Mouse (Mus musculus): ENCODE data around the gene Fmo3. TPM values are rescaled to one million over a fixed set of nuclear protein-coding genes. Genes with fewer than 3 reads are reported as not detected.

Fmo3 gene
- total and polyA plus RNA-seq, 2 experiments, result 53.9 to 412 TPM

GRCm38 (mm10) chr1:162947934-162948333, 36.4 kb downstream of the Fmo3 start:
- Histone ChIP-seq H3K27me3 (ENCODE audit: control insufficient read depth, insufficient read depth, low read length) (no peaks in the 10 kb centered on the region), H3K9ac (ENCODE audit: low read depth, low read length) (no peak overlapping the region), H3K27ac (replicated peaks; ENCODE audit: insufficient read depth, low read depth, low read length) (no peak overlapping the region), H3K79me2 (ENCODE audit: control insufficient read depth, insufficient read depth, low read length) (no peaks in the 10 kb centered on the region), H3K36me3 (ENCODE audit: control insufficient read depth, insufficient read depth, low read length) (no peaks in the 10 kb centered on the region), H3K4me1 (ENCODE audit: control insufficient read depth, insufficient read depth, low read length) (no peaks in the 10 kb centered on the region), H3K4me3 (ENCODE audit: insufficient read depth, low read depth, low read length) (no peak overlapping the region)
- no peak for TF ChIP-seq CTCF (IDR thresholded peaks at IDR 0.05; ENCODE audit: low read depth, low read length)
- no peak for TF ChIP-seq POLR2A (IDR thresholded peaks at IDR 0.05; ENCODE audit: extremely low read depth, insufficient read depth, low read length)
- no peak for DNase-seq (ENCODE audit: extremely low read depth, low read depth, low spot score)
- 94% methylated on average over 6 of the region's 6 CpGs for WGBS

GRCm38 (mm10) chr1:162946837-162947558, 37.3 kb downstream of the Fmo3 start:
- no peaks in the 10 kb centered on the region for H3K4me1 ChIP-seq (ENCODE audit: control insufficient read depth, insufficient read depth, low read length)
- H3K9ac ChIP-seq (ENCODE audit: low read depth, low read length), result no peak overlapping the region
- 76% methylated on average over 4 of the region's 4 CpGs for WGBS
- no peak overlapping the region for H3K4me3 ChIP-seq (ENCODE audit: insufficient read depth, low read depth, low read length)
- H3K27ac ChIP-seq (replicated peaks; ENCODE audit: insufficient read depth, low read depth, low read length), result no peak overlapping the region
- H3K27me3 ChIP-seq (ENCODE audit: control insufficient read depth, insufficient read depth, low read length), result no peaks in the 10 kb centered on the region
- no peak for DNase-seq (ENCODE audit: extremely low read depth, low read depth, low spot score)
- no peaks in the 10 kb centered on the region for H3K79me2 ChIP-seq (ENCODE audit: control insufficient read depth, insufficient read depth, low read length)
- no peak for TF ChIP-seq CTCF (IDR thresholded peaks at IDR 0.05; ENCODE audit: low read depth, low read length)
- TF ChIP-seq POLR2A (IDR thresholded peaks at IDR 0.05; ENCODE audit: extremely low read depth, insufficient read depth, low read length), result no peak
- no peaks in the 10 kb centered on the region for H3K36me3 ChIP-seq (ENCODE audit: control insufficient read depth, insufficient read depth, low read length)

GRCm38 (mm10) chr1:162943700-162944099, 40.6 kb downstream of the Fmo3 start:
- H3K27me3 ChIP-seq (ENCODE audit: control insufficient read depth, insufficient read depth, low read length), result no peaks in the 10 kb centered on the region
- no peak overlapping the region for H3K27ac ChIP-seq (replicated peaks; ENCODE audit: insufficient read depth, low read depth, low read length)
- no peaks in the 10 kb centered on the region for H3K4me1 ChIP-seq (ENCODE audit: control insufficient read depth, insufficient read depth, low read length)
- TF ChIP-seq CTCF (IDR thresholded peaks at IDR 0.05; ENCODE audit: low read depth, low read length), result no peak
- TF ChIP-seq POLR2A (IDR thresholded peaks at IDR 0.05; ENCODE audit: extremely low read depth, insufficient read depth, low read length), result no peak
- H3K36me3 ChIP-seq (ENCODE audit: control insufficient read depth, insufficient read depth, low read length), result no peaks in the 10 kb centered on the region
- WGBS, result 70% methylated on average over 6 of the region's 6 CpGs
- no peaks in the 10 kb centered on the region for H3K79me2 ChIP-seq (ENCODE audit: control insufficient read depth, insufficient read depth, low read length)
- no peak overlapping the region for H3K4me3 ChIP-seq (ENCODE audit: insufficient read depth, low read depth, low read length)
- no peak for DNase-seq (ENCODE audit: extremely low read depth, low read depth, low spot score)
- no peak overlapping the region for H3K9ac ChIP-seq (ENCODE audit: low read depth, low read length)

- Histone ChIP-seq H3K36me3 (ENCODE audit: control insufficient read depth, insufficient read depth, low read length) (no peaks in the 10 kb centered on the region), H3K4me1 (ENCODE audit: control insufficient read depth, insufficient read depth, low read length) (no peaks in the 10 kb centered on the region), H3K27me3 (ENCODE audit: control insufficient read depth, insufficient read depth, low read length) (no peaks in the 10 kb centered on the region), H3K4me3 (ENCODE audit: insufficient read depth, low read depth, low read length) (no peak overlapping the region), H3K9ac (ENCODE audit: low read depth, low read length) (no peak overlapping the region), H3K79me2 (ENCODE audit: control insufficient read depth, insufficient read depth, low read length) (no peaks in the 10 kb centered on the region), H3K27ac (replicated peaks; ENCODE audit: insufficient read depth, low read depth, low read length) (no peak overlapping the region)
- DNase-seq (ENCODE audit: extremely low read depth, low read depth, low spot score), result no peak
- WGBS, result 70% methylated on average over 4 of the region's 4 CpGs
- TF ChIP-seq POLR2A (IDR thresholded peaks at IDR 0.05; ENCODE audit: extremely low read depth, insufficient read depth, low read length) (no peak), CTCF (IDR thresholded peaks at IDR 0.05; ENCODE audit: low read depth, low read length) (no peak)
Observed at GRCm38 (mm10) chr1:162938696-162939351, 45.5 kb downstream of the Fmo3 start.

GRCm38 (mm10) chr1:162937970-162938695, 46.2 kb downstream of the Fmo3 start:
- 81% methylated on average over 5 of the region's 5 CpGs for WGBS
- H3K79me2 ChIP-seq (ENCODE audit: control insufficient read depth, insufficient read depth, low read length), result no peaks in the 10 kb centered on the region
- H3K27me3 ChIP-seq (ENCODE audit: control insufficient read depth, insufficient read depth, low read length), result no peaks in the 10 kb centered on the region
- no peak overlapping the region for H3K4me3 ChIP-seq (ENCODE audit: insufficient read depth, low read depth, low read length)
- no peak overlapping the region for H3K27ac ChIP-seq (replicated peaks; ENCODE audit: insufficient read depth, low read depth, low read length)
- H3K9ac ChIP-seq (ENCODE audit: low read depth, low read length), result no peak overlapping the region
- H3K4me1 ChIP-seq (ENCODE audit: control insufficient read depth, insufficient read depth, low read length), result no peaks in the 10 kb centered on the region
- DNase-seq (ENCODE audit: extremely low read depth, low read depth, low spot score), result no peak
- H3K36me3 ChIP-seq (ENCODE audit: control insufficient read depth, insufficient read depth, low read length), result no peaks in the 10 kb centered on the region
- TF ChIP-seq POLR2A (IDR thresholded peaks at IDR 0.05; ENCODE audit: extremely low read depth, insufficient read depth, low read length) (no peak), CTCF (IDR thresholded peaks at IDR 0.05; ENCODE audit: low read depth, low read length) (no peak)

All from liver, adult 2 months (tissue).